Mouse (Mus musculus): ENCODE measurements around the gene Scg2. TPM values are rescaled to one million over a fixed set of nuclear protein-coding genes. Genes with fewer than 3 reads are reported as not detected.
A peak's percentile ranks its signal among the peaks of the same experiment; 100 is the strongest.

Gene Scg2
- 0.48 and 0.77 TPM in 2 replicates for polyA plus RNA-seq (2016; fragmentation: Nextera tagmentation; extraction: Ambion mirVana)

DNA sequence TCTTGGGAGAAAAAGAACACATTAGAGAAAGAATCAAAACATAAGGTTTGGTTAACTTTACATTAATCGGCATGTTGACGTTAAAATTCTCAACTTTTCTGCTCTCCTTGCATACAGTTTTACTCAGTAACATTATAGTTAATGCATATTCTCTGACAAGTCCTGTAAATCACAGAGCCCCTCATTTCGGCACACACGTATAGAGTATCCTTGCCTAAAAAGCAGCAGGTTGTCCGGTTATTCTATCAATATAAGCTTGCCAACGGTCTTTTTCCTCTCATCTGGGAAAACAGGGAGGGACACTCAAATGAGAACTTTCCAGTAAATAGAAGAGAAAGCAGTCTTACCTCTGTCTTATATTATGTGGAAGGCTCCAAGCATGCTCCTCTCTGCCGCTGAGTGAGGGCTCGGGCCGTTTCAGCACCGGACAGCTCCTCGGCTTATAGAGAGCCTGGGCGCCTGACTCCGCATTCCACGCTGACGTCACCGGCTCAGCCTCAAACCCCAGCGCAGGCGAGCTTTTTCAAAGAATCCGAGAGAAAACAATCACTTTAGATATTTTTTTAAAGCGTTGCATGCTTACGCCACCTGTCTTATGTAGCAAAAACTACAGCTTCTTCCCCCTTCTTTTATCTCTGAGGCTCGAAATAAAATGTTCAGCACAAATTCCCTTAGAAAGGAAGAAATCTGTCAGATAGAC, at the start of gene Scg2:
Gene Scg2 (minus strand): TSS at position 512 of the 700 bp plus-strand sequence.
- peak; percentile 87 for DNase-seq (ENCODE audit: extremely low spot score, low spot score)
- no peak within 1 kb of the TSS for H3K27ac ChIP-seq
- H3K4me3 ChIP-seq: no peak within 1 kb of the TSS
- H3K36me3 ChIP-seq (replicated peaks): no peaks in the 10 kb centered on the region
- H3K9me3 ChIP-seq: no peaks in the 10 kb centered on the region
- 14% methylated on average over 22 of the region's 22 CpGs for WGBS
- H3K27me3 ChIP-seq (ENCODE audit: poor library complexity, severe bottlenecking): no peaks in the 10 kb centered on the region
- H3K4me1 ChIP-seq: 0 out of 2 replicates have a peak, but pooled peaks cover 7% of the 10 kb centered on the region

DNA sequence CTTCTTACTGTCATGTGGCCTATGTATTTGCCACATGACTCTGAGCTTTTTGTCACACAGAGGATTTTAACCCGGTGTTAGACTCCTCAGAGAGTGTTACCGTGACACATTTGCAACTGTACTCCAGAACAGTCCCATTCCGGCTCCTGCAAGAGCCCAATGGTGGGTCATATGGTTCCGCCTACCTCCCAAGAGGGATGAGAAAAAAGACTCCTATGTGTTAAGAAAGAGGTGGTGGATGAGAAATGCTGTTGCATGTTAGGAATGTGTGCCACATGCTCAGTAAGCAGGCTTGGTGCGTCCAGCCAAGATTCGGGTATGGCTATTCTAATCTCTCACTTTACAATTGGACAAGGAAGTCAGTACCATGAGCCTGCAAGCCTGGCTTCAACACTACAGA, 45.6 kb upstream of the Scg2 start:
- Histone ChIP-seq H3K27ac (no peak overlapping the region), H3K27me3 (ENCODE audit: poor library complexity, severe bottlenecking) (no peaks in the 10 kb centered on the region), H3K4me1 (no peaks in the 10 kb centered on the region), H3K36me3 (replicated peaks) (no peaks in the 10 kb centered on the region), H3K4me3 (no peak overlapping the region), H3K9me3 (no peaks in the 10 kb centered on the region)
- 95% methylated on average over 6 of the region's 6 CpGs for WGBS
- DNase-seq (ENCODE audit: extremely low spot score, low spot score): no peak

DNA sequence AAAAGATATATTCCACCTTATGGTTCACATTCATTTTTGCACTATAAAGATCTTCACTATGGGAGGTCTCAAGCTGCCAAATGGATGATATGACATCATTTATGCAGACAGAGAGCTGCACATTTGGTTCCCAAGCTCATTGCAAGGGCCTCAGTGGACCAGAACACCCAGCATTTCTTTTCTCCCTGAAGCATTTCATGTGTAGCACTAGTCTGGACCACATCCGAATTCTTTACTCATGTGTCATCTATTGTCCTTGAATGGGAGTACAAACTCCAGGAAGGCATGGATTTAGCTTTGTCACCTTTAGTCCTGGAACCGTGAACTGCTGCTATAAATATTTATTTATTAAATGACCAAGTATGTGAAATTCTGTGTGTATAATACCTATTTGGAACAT, 30.9 kb upstream of the Scg2 start:
- Histone ChIP-seq H3K9me3 (0 out of 2 replicates have a peak, but pooled peaks cover 2% of the 10 kb centered on the region), H3K27me3 (ENCODE audit: poor library complexity, severe bottlenecking) (no peaks in the 10 kb centered on the region), H3K36me3 (replicated peaks) (no peaks in the 10 kb centered on the region), H3K4me3 (no peak overlapping the region), H3K27ac (no peak overlapping the region), H3K4me1 (no peaks in the 10 kb centered on the region)
- 89% methylated on average over 2 of the region's 2 CpGs for WGBS
- DNase-seq (ENCODE audit: extremely low spot score, low spot score): no peak

DNA sequence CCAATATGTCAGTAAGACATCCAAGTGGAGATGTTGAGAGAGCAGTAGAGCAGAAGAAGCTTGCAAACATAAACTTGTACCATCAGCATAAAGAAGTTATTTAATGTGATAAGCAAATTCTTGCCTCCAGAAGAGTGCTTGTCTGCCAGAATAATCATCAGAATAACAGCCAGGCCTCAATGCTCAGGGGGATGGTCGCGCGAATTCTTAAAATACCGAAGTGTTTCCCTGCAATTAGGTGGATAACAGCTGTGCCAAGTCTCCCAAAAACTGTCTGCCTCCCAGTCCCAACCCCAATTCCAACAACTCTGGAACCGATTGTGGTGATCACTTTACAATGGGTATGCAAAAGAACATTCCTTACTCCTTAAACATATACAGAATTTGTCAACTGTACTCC, 30.0 kb upstream of the Scg2 start:
- 95% methylated on average over 5 of the region's 5 CpGs for WGBS
- H3K4me1 ChIP-seq: no peaks in the 10 kb centered on the region

DNA sequence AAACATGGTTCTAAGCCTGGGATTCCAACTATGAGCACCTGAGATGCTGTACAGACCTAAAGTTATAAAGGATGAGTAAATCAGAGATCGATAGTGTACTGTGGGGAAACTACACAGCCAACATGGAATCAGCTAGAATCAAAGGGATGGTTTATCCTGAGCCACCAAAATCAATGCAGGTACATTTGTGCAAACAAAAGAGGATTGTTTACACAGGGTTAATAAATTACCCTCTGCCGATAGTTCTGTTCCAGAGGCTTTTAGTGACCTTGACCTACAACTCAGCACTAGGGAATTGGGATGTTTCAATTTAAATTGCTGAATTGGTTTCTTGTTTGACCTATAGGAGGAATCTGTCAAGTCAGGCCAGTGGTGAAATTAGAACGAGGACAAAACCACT, 26.7 kb upstream of the Scg2 start:
- DNase-seq (ENCODE audit: extremely low spot score, low spot score): no peak
- H3K4me3 ChIP-seq: no peak overlapping the region
- WGBS: 74% methylated on average over 3 of the region's 3 CpGs
- no peaks in the 10 kb centered on the region for H3K36me3 ChIP-seq (replicated peaks)
- H3K4me1 ChIP-seq: no peaks in the 10 kb centered on the region
- no peaks in the 10 kb centered on the region for H3K27me3 ChIP-seq (ENCODE audit: poor library complexity, severe bottlenecking)
- H3K27ac ChIP-seq: no peak overlapping the region
- no peaks in the 10 kb centered on the region for H3K9me3 ChIP-seq

More for the DNA sequence above, 30.0 kb upstream of the Scg2 start:
- Histone ChIP-seq H3K27ac (no peak overlapping the region), H3K36me3 (replicated peaks) (no peaks in the 10 kb centered on the region), H3K9me3 (no peaks in the 10 kb centered on the region), H3K27me3 (ENCODE audit: poor library complexity, severe bottlenecking) (no peaks in the 10 kb centered on the region), H3K4me3 (no peak overlapping the region)
- DNase-seq (ENCODE audit: extremely low spot score, low spot score): no peak

DNA sequence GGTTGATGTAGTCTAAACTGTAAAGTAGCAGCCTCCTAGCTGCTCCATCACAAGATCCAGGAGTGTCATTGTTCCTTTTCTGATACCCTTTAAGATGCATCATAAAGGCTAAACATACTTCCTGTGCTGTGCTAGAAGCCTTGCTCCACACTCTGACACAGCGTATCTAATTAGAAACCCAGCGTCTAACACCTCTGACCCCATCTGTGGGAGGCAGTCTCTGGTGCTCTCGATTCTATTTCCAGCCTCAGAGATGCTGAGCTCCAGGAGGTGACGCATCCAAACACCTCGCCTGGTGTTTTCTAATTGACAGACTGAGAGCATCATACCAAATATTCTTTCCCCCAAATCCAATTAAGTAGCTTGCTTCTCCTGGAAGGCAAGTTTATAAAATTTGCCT, 18.6 kb upstream of the Scg2 start:
- DNase-seq (ENCODE audit: extremely low spot score, low spot score): no peak
- Histone ChIP-seq H3K9me3 (no peaks in the 10 kb centered on the region), H3K27ac (no peak overlapping the region), H3K4me3 (no peak overlapping the region), H3K4me1 (peaks cover 13% of the 10 kb centered on the region), H3K36me3 (replicated peaks) (no peaks in the 10 kb centered on the region), H3K27me3 (ENCODE audit: poor library complexity, severe bottlenecking) (peaks cover 18% of the 10 kb centered on the region)
- WGBS: 45% methylated on average over 5 of the region's 5 CpGs

DNA sequence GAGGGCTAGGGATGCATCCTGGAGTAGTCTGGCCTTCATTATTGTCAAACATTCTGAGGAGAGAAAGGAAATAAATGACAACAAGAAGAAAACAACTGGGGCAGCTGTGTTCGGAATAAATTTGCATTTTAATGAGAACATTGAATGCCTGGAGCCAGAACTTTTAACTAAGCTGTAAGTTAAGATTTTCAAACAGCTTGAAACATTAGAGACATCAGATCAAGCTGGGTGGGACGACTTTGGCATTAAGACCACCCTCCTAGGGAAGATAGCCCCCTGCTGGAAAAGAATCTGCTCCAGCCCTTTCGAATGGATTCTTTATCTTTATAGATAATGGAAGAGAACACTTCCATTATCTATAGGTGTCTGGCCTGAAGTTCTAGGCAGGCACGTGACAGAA, 14.2 kb upstream of the Scg2 start:
- no peaks in the 10 kb centered on the region for H3K36me3 ChIP-seq (replicated peaks)
- H3K27ac ChIP-seq: no peak overlapping the region
- H3K9me3 ChIP-seq: no peaks in the 10 kb centered on the region
- peaks cover 36% of the 10 kb centered on the region for H3K4me1 ChIP-seq
- 8% methylated on average over 4 of the region's 4 CpGs for WGBS
- no peak for DNase-seq (ENCODE audit: extremely low spot score, low spot score)
- no peak overlapping the region for H3K4me3 ChIP-seq
- H3K27me3 ChIP-seq (ENCODE audit: poor library complexity, severe bottlenecking): peaks cover 25% of the 10 kb centered on the region

DNA sequence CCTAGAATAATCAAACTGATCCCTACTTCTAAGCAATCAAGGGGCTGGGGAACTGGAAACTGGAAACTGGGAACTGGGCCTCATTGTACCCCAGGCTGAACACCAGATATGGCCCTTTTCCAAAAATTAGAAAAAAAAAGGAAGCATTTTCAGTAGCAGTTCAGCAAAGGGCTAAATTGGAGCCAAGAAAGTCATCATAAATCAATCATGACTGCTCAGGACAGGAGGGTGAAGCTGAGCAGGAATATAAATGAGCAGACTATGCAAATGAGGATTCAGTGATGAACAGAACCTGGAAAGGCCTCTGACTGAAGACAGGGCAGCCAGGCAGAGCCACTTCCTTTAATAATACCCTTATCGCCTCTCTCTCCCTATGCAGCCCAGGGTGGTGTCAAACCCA, 12.4 kb upstream of the Scg2 start:
- Histone ChIP-seq H3K27me3 (ENCODE audit: poor library complexity, severe bottlenecking) (peaks cover 19% of the 10 kb centered on the region), H3K4me1 (peaks cover 36% of the 10 kb centered on the region), H3K27ac (no peak overlapping the region), H3K36me3 (replicated peaks) (no peaks in the 10 kb centered on the region), H3K4me3 (no peak overlapping the region), H3K9me3 (no peaks in the 10 kb centered on the region)
- WGBS: 75% methylated on average over 1 of the region's 1 CpGs
- DNase-seq (ENCODE audit: extremely low spot score, low spot score): no peak

DNA sequence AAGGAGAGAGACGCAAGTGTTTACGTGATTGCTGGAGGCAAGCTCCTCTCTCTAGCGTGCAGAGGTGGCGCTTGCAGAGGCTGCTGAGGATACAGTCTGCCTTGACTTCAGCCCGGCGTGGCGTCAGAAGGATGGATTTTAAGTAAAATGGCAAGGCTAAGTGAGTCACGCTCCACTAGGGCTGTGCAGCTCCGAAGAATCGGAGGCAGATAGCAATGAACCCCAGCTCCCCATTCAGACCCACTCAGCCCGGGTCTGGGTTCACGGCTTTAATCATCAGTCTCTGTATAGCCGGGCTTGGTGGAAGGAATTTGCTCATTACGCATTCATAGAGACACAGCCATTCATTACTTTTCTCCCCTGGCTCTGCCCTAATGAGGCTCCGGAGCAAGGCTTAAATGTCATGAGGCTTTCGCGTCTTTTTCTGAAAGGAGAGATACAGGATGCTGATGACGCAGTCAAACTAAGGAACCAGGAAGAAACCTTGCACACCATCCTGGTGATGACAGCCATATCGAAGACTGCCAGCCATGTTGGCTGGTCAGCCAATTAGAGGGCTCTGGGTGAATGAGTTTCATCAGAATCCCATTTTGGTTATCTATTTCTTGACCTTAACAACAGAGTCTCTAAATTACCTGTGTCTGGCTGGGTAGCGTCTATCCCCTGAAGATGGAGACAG, 10.6 kb upstream of the Scg2 start:
- no peaks in the 10 kb centered on the region for H3K9me3 ChIP-seq
- H3K27me3 ChIP-seq (ENCODE audit: poor library complexity, severe bottlenecking): peaks cover 10% of the 10 kb centered on the region
- 11% methylated on average over 20 of the region's 20 CpGs for WGBS
- H3K36me3 ChIP-seq (replicated peaks): no peaks in the 10 kb centered on the region
- peaks cover 36% of the 10 kb centered on the region for H3K4me1 ChIP-seq
- H3K27ac ChIP-seq: peak overlapping the region; percentile 79
- H3K4me3 ChIP-seq: peak overlapping the region; percentile 50
- peak; percentile 51 for DNase-seq (ENCODE audit: extremely low spot score, low spot score)

DNA sequence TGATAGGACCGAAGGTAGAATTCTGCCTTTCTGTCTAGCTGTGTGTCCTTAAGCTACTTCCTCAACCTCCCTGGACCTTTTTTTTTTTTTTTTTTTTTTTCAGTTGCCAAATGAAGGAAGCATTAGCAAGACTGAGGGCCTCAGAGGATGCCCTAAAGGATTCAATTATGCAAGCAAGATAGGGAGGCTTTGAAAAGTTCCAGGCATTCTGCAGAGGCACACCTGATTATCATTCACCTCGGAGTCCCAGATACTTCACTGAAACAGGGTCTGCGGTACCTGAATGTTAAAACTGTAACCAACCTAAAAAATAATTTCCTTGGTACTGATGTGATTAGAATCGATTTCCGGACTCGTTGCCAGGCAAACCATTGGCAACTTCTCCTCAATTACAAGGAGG, 10.0 kb upstream of the Scg2 start:
- Histone ChIP-seq H3K4me1 (peaks cover 36% of the 10 kb centered on the region), H3K27me3 (ENCODE audit: poor library complexity, severe bottlenecking) (0 out of 2 replicates have a peak, but pooled peaks cover 6% of the 10 kb centered on the region), H3K4me3 (peak overlapping the region; percentile 50), H3K27ac (peak overlapping the region; percentile 79), H3K9me3 (no peaks in the 10 kb centered on the region), H3K36me3 (replicated peaks) (no peaks in the 10 kb centered on the region)
- DNase-seq (ENCODE audit: extremely low spot score, low spot score): no peak
- 15% methylated on average over 6 of the region's 6 CpGs for WGBS

DNA sequence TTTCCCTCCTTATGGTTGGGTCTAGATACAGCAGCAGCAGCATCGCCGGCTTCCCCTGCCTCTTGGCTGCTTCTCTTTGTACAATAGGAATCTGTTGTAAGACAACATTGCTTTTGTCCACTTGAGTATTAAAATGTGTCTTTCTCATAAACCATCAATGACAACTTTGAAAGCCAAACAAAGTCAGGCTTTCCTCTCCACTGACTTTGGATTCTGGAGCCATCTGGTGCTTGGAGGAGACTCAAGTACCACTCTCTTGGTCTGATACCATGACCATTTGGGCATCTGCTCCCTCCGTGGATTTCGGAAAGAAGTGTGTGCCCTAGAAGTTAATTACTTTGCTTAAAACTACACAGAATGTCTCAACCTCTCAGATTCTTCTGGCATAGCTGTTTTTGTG, 5.7 kb upstream of the Scg2 start:
- WGBS: 89% methylated on average over 4 of the region's 4 CpGs
- DNase-seq (ENCODE audit: extremely low spot score, low spot score): no peak
- no peaks in the 10 kb centered on the region for H3K27me3 ChIP-seq (ENCODE audit: poor library complexity, severe bottlenecking)
- H3K27ac ChIP-seq: no peak overlapping the region
- no peak overlapping the region for H3K4me3 ChIP-seq
- no peaks in the 10 kb centered on the region for H3K9me3 ChIP-seq
- no peaks in the 10 kb centered on the region for H3K36me3 ChIP-seq (replicated peaks)
- H3K4me1 ChIP-seq: peaks cover 10% of the 10 kb centered on the region

DNA sequence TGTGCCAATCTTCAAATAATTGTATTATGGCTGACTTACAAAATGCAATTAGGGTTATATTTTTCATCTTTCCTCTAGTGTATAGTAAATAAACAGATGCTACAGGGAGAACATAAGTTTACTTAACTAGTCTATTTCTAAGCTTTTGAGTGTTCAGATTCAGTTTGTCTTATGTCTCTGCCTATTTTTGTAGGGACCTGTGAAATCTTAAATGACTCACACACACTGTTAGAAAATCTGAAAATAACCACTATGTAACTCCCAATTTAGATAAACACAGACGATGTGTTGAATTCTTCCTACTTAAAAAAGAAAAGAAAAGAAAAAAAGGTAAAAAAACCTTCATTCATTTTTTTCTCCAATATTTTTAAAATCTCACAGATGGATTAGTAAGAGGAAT, 2.2 kb downstream of the Scg2 start:
- H3K27me3 ChIP-seq (ENCODE audit: poor library complexity, severe bottlenecking): no peaks in the 10 kb centered on the region
- DNase-seq (ENCODE audit: extremely low spot score, low spot score): no peak
- no peak overlapping the region for H3K27ac ChIP-seq
- H3K9me3 ChIP-seq: no peaks in the 10 kb centered on the region
- WGBS: 92% methylated on average over 1 of the region's 1 CpGs
- H3K4me1 ChIP-seq: 0 out of 2 replicates have a peak, but pooled peaks cover 7% of the 10 kb centered on the region
- no peak overlapping the region for H3K4me3 ChIP-seq
- H3K36me3 ChIP-seq (replicated peaks): no peaks in the 10 kb centered on the region

DNA sequence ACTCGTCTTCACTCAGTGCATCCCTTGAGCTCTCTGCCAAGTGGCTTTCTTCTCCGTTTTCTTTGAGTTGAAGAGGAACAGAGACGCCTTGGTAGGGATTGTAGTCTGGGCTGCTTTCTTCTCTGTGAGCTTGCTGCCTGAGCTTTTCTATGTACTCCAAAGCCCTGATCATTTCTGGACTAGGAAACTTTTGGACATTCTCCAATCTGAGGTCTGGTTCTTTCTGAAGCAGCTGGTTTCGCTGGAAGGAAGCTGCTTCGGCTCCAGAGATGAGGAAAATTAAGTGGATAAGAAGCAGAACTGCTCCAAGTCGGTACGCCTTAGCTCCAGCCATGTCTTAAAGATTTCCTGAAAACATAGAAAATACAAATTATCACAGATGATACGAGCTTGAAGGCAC, 3.2 kb downstream of the Scg2 start:
- 0 out of 2 replicates have a peak, but pooled peaks cover 7% of the 10 kb centered on the region for H3K4me1 ChIP-seq
- no peak overlapping the region for H3K4me3 ChIP-seq
- H3K27ac ChIP-seq: no peak overlapping the region
- no peaks in the 10 kb centered on the region for H3K9me3 ChIP-seq
- 92% methylated on average over 8 of the region's 8 CpGs for WGBS
- H3K27me3 ChIP-seq (ENCODE audit: poor library complexity, severe bottlenecking): no peaks in the 10 kb centered on the region
- H3K36me3 ChIP-seq (replicated peaks): no peaks in the 10 kb centered on the region
- DNase-seq (ENCODE audit: extremely low spot score, low spot score): no peak

All from forebrain, embryonic 10.5 days (tissue).